Comparison of ENCODE assay signal across 11 mouse cellular contexts in genomic region chr8:24779319-24779718, GRCm38 (mm10). TPM values are rescaled to one million over a fixed set of nuclear protein-coding genes. Genes with fewer than 3 reads are reported as not detected.
DNase-seq lines count a peak whose midpoint lies in the region; ATAC-seq and TF ChIP-seq lines count a peak whose summit lies in the region.
"Had no signal": no experiment of that assay in that cellular context is flagged by ENCODE, and none has a peak within 500 bp of the region (broad histone marks: within the 10 kb centered on the region; RNA-seq: fewer than 3 reads in every experiment).

No protein-coding gene starts in this region.

- DNase-seq in heart, postnatal 10 days, result peak; percentile 11 to 36
- DNase-seq in heart, adult 11 months, result no peak
- no peak for DNase-seq in lung, adult 2 months
- no peak for DNase-seq in lung, adult 18-20 months
- peak; percentile 57 for DNase-seq in brain, embryonic 14.5 days (ENCODE audit: low read depth)
- DNase-seq in retina, postnatal 1 day, result peak; percentile 37
- DNase-seq in thymus, postnatal 10 days (ENCODE audit: low spot score in 2 of 2), result no peak
- DNase-seq: gastrocnemius, postnatal 10 days had no signal

- TF ChIP-seq POLR2A in lung, adult 2 months (IDR thresholded peaks at IDR 0.05; ENCODE audit: borderline replicate concordance, extremely low read depth, low read depth, low read length), result no peak
- no peak for TF ChIP-seq POLR2A in brain, embryonic 14.5 days (IDR thresholded peaks at IDR 0.05; ENCODE audit: borderline replicate concordance, extremely low read depth, insufficient read depth, insufficient read length, poor library complexity, severe bottlenecking)

- peak; percentile 8; the same call in 1 of the 2 replicates for TF ChIP-seq CTCF in lung, adult 2 months (IDR thresholded peaks at IDR 0.05; ENCODE audit: insufficient read depth, low read length)
- TF ChIP-seq CTCF in brain, embryonic 14.5 days (IDR thresholded peaks at IDR 0.05; ENCODE audit: borderline replicate concordance, extremely low read depth, insufficient read depth, insufficient read length), result no peak

- no peak overlapping the region for H3K4me3 ChIP-seq in lung, adult 2 months (replicated peaks; ENCODE audit: extremely low read depth, low read depth, low read length)
- H3K4me3 ChIP-seq: liver, embryonic 15.5 days; neural tube, embryonic 12.5 days had no signal

- intact Hi-C loops in heart, postnatal 10 days (cut with DNase I), result loop anchor here (1.0 kb wide), 2 partner anchors 225 to 232 kb away; no protein-coding TSS in a partner anchor

- H3K4me1 ChIP-seq in lung, adult 2 months (ENCODE audit: control insufficient read depth, insufficient read depth, low read length), result no peaks in the 10 kb centered on the region
- H3K4me1 ChIP-seq: liver, embryonic 15.5 days; neural tube, embryonic 12.5 days had no signal

- no peak for ATAC-seq in erythroblast, adult 5-6 weeks (replicated peaks; ENCODE audit: low FRiP score, poor library complexity, severe bottlenecking)

- 34% methylated on average over 3 of the region's 3 CpGs for WGBS in lung, adult 2 months

RNA-seq across cellular contexts. Expression of gene Adam5, which starts 44.9 kb away (rescaled TPM):
- total RNA-seq in heart, postnatal 10 days (2021), result under 1 TPM in 1 of 2 experiments, not detected in 1; 0.24 TPM
- polyA plus RNA-seq in lung, adult 2 months (2012; rRNA removed), result 0.09 and 0.18 TPM in 2 replicates
- 0.06 and 0.22 TPM in 2 replicates for polyA plus RNA-seq in brain, embryonic 14.5 days (2012; rRNA removed)
- not detected in 2 replicates for total RNA-seq in erythroblast, adult 5-6 weeks (2015; ENCODE audit: low replicate concordance)
- not detected in 2 replicates for total RNA-seq in erythroblast, adult 5-6 weeks (2017; ENCODE audit: low replicate concordance)

RNA-seq across cellular contexts. Expression of gene Adam3, which starts 53.7 kb away (rescaled TPM):
- not detected for total RNA-seq in heart, postnatal 10 days (2021)
- 0.92 and 3.0 TPM in 2 replicates for polyA plus RNA-seq in lung, adult 2 months (2012; rRNA removed)
- 0.12 and 0.19 TPM in 2 replicates for polyA plus RNA-seq in brain, embryonic 14.5 days (2012; rRNA removed)
- 15.0 TPM in 1 of 2 replicates, not detected in the other for total RNA-seq in erythroblast, adult 5-6 weeks (2015; ENCODE audit: low replicate concordance)
- total RNA-seq in erythroblast, adult 5-6 weeks (2017; ENCODE audit: low replicate concordance), result not detected in 2 replicates
- total RNA-seq: gastrocnemius, postnatal 10 days had no signal
- polyA plus RNA-seq: neural tube, embryonic 12.5 days had no signal

Comparison
In these comparisons a context has a peak if more than half of its experiments do, and no peak if none do; other contexts are left out.
1. DNase-seq: peak in heart, postnatal 10 days (2 of 2), brain, embryonic 14.5 days (single experiment) and retina, postnatal 1 day (single experiment); none in heart, adult 11 months (single experiment), lung, adult 2 months (single experiment), lung, adult 18-20 months (0 of 2) and thymus, postnatal 10 days (0 of 2).